Mouse (Mus musculus): Measurements from ENCODE around the gene Spg7. TPM values are rescaled to one million over a fixed set of nuclear protein-coding genes. Genes with fewer than 3 reads are reported as not detected.

Spg7 gene
- total and polyA plus RNA-seq, 3 experiments: 20.8 to 35.2 (median 26.1) TPM

DNA sequence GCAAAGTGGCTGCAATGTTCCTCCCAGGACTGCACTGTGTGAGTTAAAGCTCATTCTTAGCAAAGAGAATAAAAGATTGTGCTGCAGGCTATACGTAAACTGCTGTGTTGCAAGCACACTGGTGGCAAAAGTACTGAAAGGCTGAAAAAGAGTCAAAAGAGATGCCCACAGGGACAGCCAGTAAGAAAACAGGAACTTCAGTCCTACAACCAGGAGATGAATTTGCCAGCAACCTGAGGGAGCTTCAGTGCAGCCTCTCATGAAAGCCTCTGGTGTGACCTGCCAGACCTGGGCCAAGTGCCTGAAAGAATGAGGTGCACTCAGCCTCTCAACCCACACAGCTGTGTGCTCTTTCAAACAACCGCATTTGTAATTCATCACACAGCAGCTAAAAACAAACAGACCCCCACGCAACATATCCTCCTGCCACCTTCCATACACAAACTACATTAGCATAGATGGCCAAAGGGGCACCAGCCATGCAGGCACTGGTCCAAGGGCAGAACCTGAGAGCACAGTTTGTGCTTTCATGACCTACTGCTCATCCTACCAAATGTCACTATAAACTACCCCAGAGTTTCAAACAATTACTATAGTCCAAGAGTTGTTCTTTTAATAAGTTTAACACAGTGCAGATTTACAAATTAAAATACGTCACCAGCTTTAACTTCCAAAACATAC, 44.1 kb upstream of the Spg7 start:
- dilution Hi-C loops (cut with MboI; ENCODE audit: extremely low pct_ligation_motif_present, extremely low pct_unique_long_range_greater_than_20kb, low sequenced_read_pairs): no loop called here

GRCm38 (mm10) chr8:123020084-123020483, 42.7 kb upstream of the Spg7 start:
- dilution Hi-C loops (cut with MboI; ENCODE audit: extremely low pct_ligation_motif_present, extremely low pct_unique_long_range_greater_than_20kb, low sequenced_read_pairs) (no loop called here), in situ Hi-C loops (cut with MboI; ENCODE audit: low pct_ligation_motif_present, low pct_unique_long_range_greater_than_20kb, low sequenced_read_pairs) (no loop called here)
- Histone ChIP-seq H3K4me1 (ENCODE audit: control insufficient read depth in 1 of 2, insufficient read depth in 2 of 2) (peaks cover 5 to 73% of the 10 kb centered on the region in 2 experiments; a peak in 3 of 4 replicates), H3K4me3 (replicated peaks in 1 of 3; ENCODE audit: low read depth in 2 of 3, low read length in 2 of 3, poor library complexity in 1 of 3) (no peak overlapping the region), H3K36me3 (replicated peaks in 1 of 2; ENCODE audit: control insufficient read depth in 1 of 2, insufficient read depth in 1 of 2, low read length in 1 of 2) (peaks cover 17 to 65% of the 10 kb centered on the region in 2 experiments), H3K27me3 (replicated peaks) (no peaks in the 10 kb centered on the region), H3K9ac (ENCODE audit: insufficient read depth, low read depth) (no peak overlapping the region), H3K4me2 (ENCODE audit: insufficient read depth, low read depth, poor library complexity, severe bottlenecking) (no peak overlapping the region), H3K79me2 (replicated peaks; ENCODE audit: control insufficient read depth, extremely low read depth, insufficient read depth, poor library complexity, severe bottlenecking) (peaks cover 97% of the 10 kb centered on the region), H3K9me3 (replicated peaks; ENCODE audit: low read length) (no peaks in the 10 kb centered on the region), H3K27ac (ENCODE audit: insufficient read depth, low read depth) (no peak overlapping the region)
- DNase-seq (ENCODE audit: extremely low read depth): no peak
- TF ChIP-seq TBP (conservative IDR thresholded peaks at IDR 0.05; ENCODE audit: low read depth, low read length): no peak

More for the DNA sequence above, 44.1 kb upstream of the Spg7 start:
- no peak for DNase-seq (ENCODE audit: extremely low read depth)
- Histone ChIP-seq H3K9me3 (replicated peaks; ENCODE audit: low read length) (no peaks in the 10 kb centered on the region), H3K27me3 (replicated peaks) (no peaks in the 10 kb centered on the region), H3K27ac (ENCODE audit: insufficient read depth, low read depth) (no peak overlapping the region), H3K79me2 (replicated peaks; ENCODE audit: control insufficient read depth, extremely low read depth, insufficient read depth, poor library complexity, severe bottlenecking) (peaks cover 99% of the 10 kb centered on the region), H3K4me2 (ENCODE audit: insufficient read depth, low read depth, poor library complexity, severe bottlenecking) (no peak overlapping the region), H3K36me3 (replicated peaks in 1 of 2; ENCODE audit: control insufficient read depth in 1 of 2, insufficient read depth in 1 of 2, low read length in 1 of 2) (peaks cover 15 to 69% of the 10 kb centered on the region in 2 experiments), H3K4me3 (replicated peaks in 1 of 3; ENCODE audit: low read depth in 2 of 3, low read length in 2 of 3, poor library complexity in 1 of 3) (no peak overlapping the region), H3K4me1 (ENCODE audit: control insufficient read depth in 1 of 2, insufficient read depth in 2 of 2) (peaks cover 5 to 76% of the 10 kb centered on the region in 2 experiments; a peak in 3 of 4 replicates), H3K9ac (ENCODE audit: insufficient read depth, low read depth) (no peak overlapping the region)
- in situ Hi-C loops (cut with MboI; ENCODE audit: low pct_ligation_motif_present, low pct_unique_long_range_greater_than_20kb, low sequenced_read_pairs): no loop called here
- no peak for TF ChIP-seq CTCF (conservative IDR thresholded peaks at IDR 0.05 in 1 of 2, IDR thresholded peaks at IDR 0.05 in 1 of 2; ENCODE audit: low read depth in 2 of 2, low read length in 2 of 2)
- TF ChIP-seq NRF1 (IDR thresholded peaks at IDR 0.05; ENCODE audit: low read depth, low read length): no peak
- no peak for TF ChIP-seq USF2 (conservative IDR thresholded peaks at IDR 0.05; ENCODE audit: low read depth, low read length)
- no peak for TF ChIP-seq E2F4 (IDR thresholded peaks at IDR 0.05; ENCODE audit: insufficient replicate concordance, low read depth, low read length)

- no peak overlapping the region for H3K4me2 ChIP-seq (ENCODE audit: insufficient read depth, low read depth, poor library complexity, severe bottlenecking)
- dilution Hi-C loops (cut with MboI; ENCODE audit: extremely low pct_ligation_motif_present, extremely low pct_unique_long_range_greater_than_20kb, low sequenced_read_pairs): no loop called here
- H3K27me3 ChIP-seq (replicated peaks): no peaks in the 10 kb centered on the region
- H3K4me3 ChIP-seq (replicated peaks in 1 of 3; ENCODE audit: low read depth in 2 of 3, low read length in 2 of 3, poor library complexity in 1 of 3): no peak overlapping the region
- TF ChIP-seq ZNF384 (IDR thresholded peaks at IDR 0.05; ENCODE audit: low read depth, low read length) (no peak), POLR2AphosphoS2 (IDR thresholded peaks at IDR 0.05; ENCODE audit: low read depth, low read length) (no peak), MXI1 (IDR thresholded peaks at IDR 0.05; ENCODE audit: low read depth, low read length) (no peak)
- no peaks in the 10 kb centered on the region for H3K9me3 ChIP-seq (replicated peaks; ENCODE audit: low read length)
- H3K9ac ChIP-seq (ENCODE audit: insufficient read depth, low read depth): no peak overlapping the region
- H3K36me3 ChIP-seq (replicated peaks in 1 of 2; ENCODE audit: control insufficient read depth in 1 of 2, insufficient read depth in 1 of 2, low read length in 1 of 2): peaks cover 17 to 61% of the 10 kb centered on the region in 2 experiments
- peaks cover 97% of the 10 kb centered on the region for H3K79me2 ChIP-seq (replicated peaks; ENCODE audit: control insufficient read depth, extremely low read depth, insufficient read depth, poor library complexity, severe bottlenecking)
- in situ Hi-C loops (cut with MboI; ENCODE audit: low pct_ligation_motif_present, low pct_unique_long_range_greater_than_20kb, low sequenced_read_pairs): no loop called here
- no peak for DNase-seq (ENCODE audit: extremely low read depth)
- peaks cover 7 to 73% of the 10 kb centered on the region in 2 experiments; a peak in 3 of 4 replicates for H3K4me1 ChIP-seq (ENCODE audit: control insufficient read depth in 1 of 2, insufficient read depth in 2 of 2)
- H3K27ac ChIP-seq (ENCODE audit: insufficient read depth, low read depth): no peak overlapping the region
These were observed 41.9 kb upstream of the Spg7 start for GRCm38 (mm10) chr8:123020859-123021258.

Measured in CH12.LX (cell line).